Mouse (Mus musculus): ENCODE data around the gene Zfhx3.
"Not testable (repeated sequence)": the region's sequence is repeated elsewhere in the genome, so short reads cannot be mapped to it uniquely, and the experiment has no call there.

Gene Zfhx3

GRCm38 (mm10) chr8:107941922-107942694, at the start of gene Zfhx3:
Zfhx3 (plus strand) TSS chr8:107942644.
- DNase-seq (ENCODE audit: low spot score), result no peak

GRCm38 (mm10) chr8:107918984-107919383, 23.5 kb upstream of the Zfhx3 start:
- no peak for DNase-seq (ENCODE audit: low spot score)

GRCm38 (mm10) chr8:107926149-107926548, 16.3 kb upstream of the Zfhx3 start:
- DNase-seq (ENCODE audit: low spot score), result no peak

GRCm38 (mm10) chr8:107936725-107937124, 5.7 kb upstream of the Zfhx3 start:
- DNase-seq (ENCODE audit: low spot score), result no peak

GRCm38 (mm10) chr8:107938231-107938630, 4.2 kb upstream of the Zfhx3 start:
- DNase-seq (ENCODE audit: low spot score), result not testable (repeated sequence)

GRCm38 (mm10) chr8:107940181-107940580, 2.3 kb upstream of the Zfhx3 start:
- DNase-seq (ENCODE audit: low spot score), result no peak

- DNase-seq (ENCODE audit: low spot score), result no peak
Measured at GRCm38 (mm10) chr8:107942752-107943510, 487 bp downstream of the Zfhx3 start.

GRCm38 (mm10) chr8:107943550-107944348, 1.3 kb downstream of the Zfhx3 start:
- DNase-seq (ENCODE audit: low spot score), result no peak

GRCm38 (mm10) chr8:107944676-107945600, 2.5 kb downstream of the Zfhx3 start:
- no peak for DNase-seq (ENCODE audit: low spot score)

GRCm38 (mm10) chr8:107946888-107947287, 4.4 kb downstream of the Zfhx3 start:
- no peak for DNase-seq (ENCODE audit: low spot score)

GRCm38 (mm10) chr8:107955887-107956286, 13.4 kb downstream of the Zfhx3 start:
- peak; percentile 19 for DNase-seq (ENCODE audit: low spot score)

GRCm38 (mm10) chr8:107957566-107957965, 15.1 kb downstream of the Zfhx3 start:
- DNase-seq (ENCODE audit: low spot score), result no peak

GRCm38 (mm10) chr8:107960466-107960865, 18.0 kb downstream of the Zfhx3 start:
- DNase-seq (ENCODE audit: low spot score), result no peak

- no peak for DNase-seq (ENCODE audit: low spot score)
Measured at GRCm38 (mm10) chr8:107960878-107961277, 18.4 kb downstream of the Zfhx3 start.

GRCm38 (mm10) chr8:107972198-107972597, 29.8 kb downstream of the Zfhx3 start:
- no peak for DNase-seq (ENCODE audit: low spot score)

- DNase-seq (ENCODE audit: low spot score), result no peak
Measured at GRCm38 (mm10) chr8:107974451-107974850, 32.0 kb downstream of the Zfhx3 start.

GRCm38 (mm10) chr8:107978247-107978646, 35.8 kb downstream of the Zfhx3 start:
- no peak for DNase-seq (ENCODE audit: low spot score)

- no peak for DNase-seq (ENCODE audit: low spot score)
Measured at GRCm38 (mm10) chr8:107980618-107981017, 38.2 kb downstream of the Zfhx3 start.

- DNase-seq (ENCODE audit: low spot score), result no peak
Measured at GRCm38 (mm10) chr8:107986629-107987028, 44.2 kb downstream of the Zfhx3 start.

GRCm38 (mm10) chr8:107998874-107999273, 56.4 kb downstream of the Zfhx3 start:
- no peak for DNase-seq (ENCODE audit: low spot score)

- no peak for DNase-seq (ENCODE audit: low spot score)
Measured at GRCm38 (mm10) chr8:108011516-108011915, 69.1 kb downstream of the Zfhx3 start.

Measured in adipocyte (in vitro differentiated cells).